Mouse (Mus musculus): ENCODE results near the gene Gm28036.
A peak's percentile ranks its signal among the peaks of the same experiment; 100 is the strongest.

Gm28036 gene

GRCm38 (mm10) chr2:156084541-156084940 lies 42.4 kb downstream of the Gm28036 start:
- DNase-seq (ENCODE audit: low spot score) = no peak

- DNase-seq (ENCODE audit: low spot score) = no peak
Measured at GRCm38 (mm10) chr2:156080391-156080790, 46.5 kb downstream of the Gm28036 start.

GRCm38 (mm10) chr2:156079674-156080073 lies 47.2 kb downstream of the Gm28036 start:
- DNase-seq (ENCODE audit: low spot score) = no peak

GRCm38 (mm10) chr2:156079183-156079560 lies 47.7 kb downstream of the Gm28036 start:
- no peak for DNase-seq (ENCODE audit: low spot score)

- no peak for DNase-seq (ENCODE audit: low spot score)
Measured at GRCm38 (mm10) chr2:156078421-156079182, 48.3 kb downstream of the Gm28036 start.

GRCm38 (mm10) chr2:156077461-156077860 lies 49.4 kb downstream of the Gm28036 start:
- DNase-seq (ENCODE audit: low spot score) = no peak

GRCm38 (mm10) chr2:156073725-156074124 lies 53.2 kb downstream of the Gm28036 start:
- no peak for DNase-seq (ENCODE audit: low spot score)

GRCm38 (mm10) chr2:156071236-156071635 lies 55.7 kb downstream of the Gm28036 start:
- DNase-seq (ENCODE audit: low spot score) = no peak

- DNase-seq (ENCODE audit: low spot score) = no peak
Measured at GRCm38 (mm10) chr2:156067916-156068315, 59.0 kb downstream of the Gm28036 start.

- no peak for DNase-seq (ENCODE audit: low spot score)
Measured at GRCm38 (mm10) chr2:156066126-156066525, 60.8 kb downstream of the Gm28036 start.

- DNase-seq (ENCODE audit: low spot score) = peak; percentile 85
Measured at GRCm38 (mm10) chr2:156065099-156066041, 61.5 kb downstream of the Gm28036 start, which contains the start of gene Spag4. TSS of gene Spag4 (plus strand) at chr2:156065175.

GRCm38 (mm10) chr2:156052816-156053215 lies 74.1 kb downstream of the Gm28036 start, which contains the start of gene Fer1l4:
TSS of gene Fer1l4 (minus strand) at chr2:156052947.
- DNase-seq (ENCODE audit: low spot score) = no peak

GRCm38 (mm10) chr2:156047929-156048328 lies 79.0 kb downstream of the Gm28036 start:
- no peak for DNase-seq (ENCODE audit: low spot score)

- no peak for DNase-seq (ENCODE audit: low spot score)
Measured at GRCm38 (mm10) chr2:156042903-156043302, 84.0 kb downstream of the Gm28036 start.

GRCm38 (mm10) chr2:156039390-156039789 lies 87.5 kb downstream of the Gm28036 start:
- no peak for DNase-seq (ENCODE audit: low spot score)

GRCm38 (mm10) chr2:156025482-156025881 lies 101.4 kb downstream of the Gm28036 start:
- DNase-seq (ENCODE audit: low spot score) = no peak
